Mouse (Mus musculus) gastrocnemius, adult 18-20 months (tissue): ENCODE measurements around the gene Alkbh6. TPM values are rescaled to one million over a fixed set of nuclear protein-coding genes. Genes with fewer than 3 reads are reported as not detected.

ENCODE experiments used
- DNase-seq: peaks from one replicate; pipeline ENCODE4 v3.0.0; 2021; ENCODE audit warnings: low spot score
- total RNA-seq, 2 experiments: library from RNA; stranded (reverse); gene quantifications; 2 replicates each; pipeline ENCODE4 v1.2.3; 2021

Gene Alkbh6
- total RNA-seq, 2 experiments from 2014 or later: 20.6 to 24.6 TPM

GRCm38 (mm10) chr7:30294296-30294695 lies 14.2 kb upstream of the Alkbh6 start:
- DNase-seq: no peak

GRCm38 (mm10) chr7:30295103-30295502 lies 13.4 kb upstream of the Alkbh6 start:
- peak; percentile 27 for DNase-seq

- DNase-seq: no peak
These were observed 11.7 kb upstream of the Alkbh6 start for GRCm38 (mm10) chr7:30296816-30297215.

- DNase-seq: no peak
These were observed 11.3 kb upstream of the Alkbh6 start for GRCm38 (mm10) chr7:30297266-30297665.

- peak; percentile 22 for DNase-seq
These were observed 7.6 kb upstream of the Alkbh6 start for GRCm38 (mm10) chr7:30300914-30301313.

GRCm38 (mm10) chr7:30306083-30306779 lies 2.3 kb upstream of the Alkbh6 start:
- DNase-seq: no peak

GRCm38 (mm10) chr7:30309395-30310129 lies 1.0 kb downstream of the Alkbh6 start:
- no peak for DNase-seq

GRCm38 (mm10) chr7:30310136-30310535 lies 1.6 kb downstream of the Alkbh6 start:
- DNase-seq: no peak

GRCm38 (mm10) chr7:30313666-30314320 lies 5.3 kb downstream of the Alkbh6 start:
- DNase-seq: no peak

GRCm38 (mm10) chr7:30314721-30315155 lies 6.2 kb downstream of the Alkbh6 start, which contains the start of gene Syne4:
TSS of gene Syne4 (plus strand) at chr7:30314807.
- DNase-seq: no peak

GRCm38 (mm10) chr7:30315559-30316529 lies 7.3 kb downstream of the Alkbh6 start:
- no peak for DNase-seq

GRCm38 (mm10) chr7:30318142-30318541 lies 9.6 kb downstream of the Alkbh6 start:
- no peak for DNase-seq

GRCm38 (mm10) chr7:30320946-30321345 lies 12.4 kb downstream of the Alkbh6 start:
- no peak for DNase-seq

- DNase-seq: peak; percentile 62
These were observed 13.2 kb downstream of the Alkbh6 start, which contains the start of gene E130208F15Rik for GRCm38 (mm10) chr7:30321539-30322284. TSS of gene E130208F15Rik (plus strand) at chr7:30321740.

GRCm38 (mm10) chr7:30322285-30322667 lies 13.8 kb downstream of the Alkbh6 start:
- peak; percentile 98 for DNase-seq

- DNase-seq: no peak
These were observed 14.3 kb downstream of the Alkbh6 start for GRCm38 (mm10) chr7:30322865-30323264.

GRCm38 (mm10) chr7:30323795-30324194 lies 15.3 kb downstream of the Alkbh6 start, which contains the start of gene Sdhaf1:
TSS of gene Sdhaf1 (minus strand) at chr7:30323895.
- no peak for DNase-seq

- no peak for DNase-seq
These were observed 15.9 kb downstream of the Alkbh6 start for GRCm38 (mm10) chr7:30324300-30324944.

- peak; percentile 25 for DNase-seq
These were observed 16.8 kb downstream of the Alkbh6 start for GRCm38 (mm10) chr7:30325364-30325763.

- no peak for DNase-seq
These were observed 17.9 kb downstream of the Alkbh6 start for GRCm38 (mm10) chr7:30326427-30326826.
